Mouse (Mus musculus): ENCODE data around the gene Degs1. TPM values are rescaled to one million over a fixed set of nuclear protein-coding genes. Genes with fewer than 3 reads are reported as not detected.

The Degs1 gene
- total RNA-seq, 2 experiments from 2014 or later: 62.9 to 65.3 TPM

DNA sequence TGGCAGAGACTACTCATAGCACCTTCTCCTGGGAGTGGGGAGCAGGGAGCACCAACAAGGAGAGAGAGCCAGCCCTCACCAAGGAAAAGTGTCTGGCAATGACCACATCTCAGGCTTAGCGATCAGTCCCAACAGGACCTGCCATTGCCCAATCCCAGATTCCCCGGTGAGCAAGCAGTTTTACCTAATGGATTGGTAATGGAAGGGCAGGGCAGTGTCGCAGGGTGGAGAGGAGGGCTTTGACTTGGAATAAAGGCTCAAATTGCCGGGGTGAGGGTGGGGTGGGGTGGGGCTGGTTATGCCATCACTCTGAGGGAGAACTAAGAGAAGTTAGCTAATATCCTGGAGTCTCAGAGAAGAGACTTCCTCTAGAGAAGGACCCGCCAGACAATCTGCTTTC, 11.0 kb downstream of the Degs1 start:
- Histone ChIP-seq H3K4me3 (no peak overlapping the region), H3K27ac (no peak overlapping the region)
- DNase-seq (ENCODE audit: low spot score in 2 of 2): no peak
- no peak for TF ChIP-seq CTCF (conservative IDR thresholded peaks at IDR 0.05)

- no peak overlapping the region for H3K27ac ChIP-seq
- no peak for TF ChIP-seq CTCF (conservative IDR thresholded peaks at IDR 0.05)
- no peak for DNase-seq (ENCODE audit: low spot score in 2 of 2)
- no peak overlapping the region for H3K4me3 ChIP-seq
These were observed 11.5 kb downstream of the Degs1 start for GRCm38 (mm10) chr1:182271130-182271529.

- H3K4me3 ChIP-seq: no peak overlapping the region
- DNase-seq (ENCODE audit: low spot score in 2 of 2): no peak
- no peak for TF ChIP-seq CTCF (conservative IDR thresholded peaks at IDR 0.05)
- no peak overlapping the region for H3K27ac ChIP-seq
These were observed 14.3 kb downstream of the Degs1 start for GRCm38 (mm10) chr1:182268317-182268716.

DNA sequence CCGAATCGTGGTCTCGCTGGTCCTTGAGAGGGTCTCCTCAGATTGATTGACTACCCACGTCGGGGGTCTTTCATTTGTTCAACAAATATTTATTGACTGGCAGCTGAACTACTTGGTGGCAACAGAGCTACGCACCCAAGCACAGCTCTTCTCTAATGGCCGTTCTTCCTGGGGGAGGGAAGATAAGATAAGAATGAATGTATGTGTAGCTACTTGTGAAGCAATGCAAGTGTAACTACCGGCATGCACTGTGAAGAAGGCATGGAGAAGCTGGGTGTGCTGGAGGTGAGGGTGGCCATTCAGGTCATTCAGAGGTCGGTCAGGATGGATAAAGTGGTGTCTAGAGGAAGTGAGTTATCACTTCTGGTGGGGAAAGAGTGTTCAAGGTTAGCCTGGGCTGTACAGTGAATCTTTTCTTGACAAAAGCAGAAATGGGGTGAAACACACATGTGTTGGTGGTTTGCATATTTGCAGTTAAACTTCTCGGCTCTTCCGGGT, 16.5 kb downstream of the Degs1 start:
- Histone ChIP-seq H3K27ac (no peak overlapping the region), H3K4me3 (no peak overlapping the region)
- no peak for TF ChIP-seq CTCF (conservative IDR thresholded peaks at IDR 0.05)
- DNase-seq (ENCODE audit: low spot score in 2 of 2): no peak

GRCm38 (mm10) chr1:182256041-182256680, 26.4 kb downstream of the Degs1 start:
- no peak for DNase-seq (ENCODE audit: low spot score in 2 of 2)
- TF ChIP-seq CTCF (conservative IDR thresholded peaks at IDR 0.05): no peak
- Histone ChIP-seq H3K27ac (no peak overlapping the region), H3K4me3 (no peak overlapping the region)

GRCm38 (mm10) chr1:182255031-182255430, 27.6 kb downstream of the Degs1 start:
- DNase-seq (ENCODE audit: low spot score in 2 of 2): no peak
- H3K27ac ChIP-seq: no peak overlapping the region
- H3K4me3 ChIP-seq: no peak overlapping the region
- TF ChIP-seq CTCF (conservative IDR thresholded peaks at IDR 0.05): no peak

DNA sequence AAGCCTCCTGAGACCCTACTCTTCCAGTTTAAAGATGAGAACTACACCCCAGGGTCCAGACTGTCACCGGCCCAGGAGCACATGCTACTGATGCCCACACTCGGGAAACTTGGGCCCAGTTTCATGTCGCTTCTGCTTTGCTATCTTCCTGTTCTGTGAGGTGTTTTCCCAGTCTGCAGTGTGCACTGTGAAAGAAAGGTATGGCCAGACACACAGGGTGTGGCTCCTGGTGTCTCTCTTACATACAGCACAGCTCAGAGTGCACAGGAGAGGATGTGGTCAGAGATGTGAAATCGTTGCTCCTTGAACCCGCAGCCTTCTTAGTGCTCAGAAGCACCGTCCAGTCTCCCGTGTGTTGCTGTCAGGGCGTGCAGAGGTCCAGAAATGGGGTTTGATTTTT, 28.0 kb downstream of the Degs1 start:
- Histone ChIP-seq H3K4me3 (no peak overlapping the region), H3K27ac (no peak overlapping the region)
- TF ChIP-seq CTCF (conservative IDR thresholded peaks at IDR 0.05): no peak
- DNase-seq (ENCODE audit: low spot score in 2 of 2): no peak

DNA sequence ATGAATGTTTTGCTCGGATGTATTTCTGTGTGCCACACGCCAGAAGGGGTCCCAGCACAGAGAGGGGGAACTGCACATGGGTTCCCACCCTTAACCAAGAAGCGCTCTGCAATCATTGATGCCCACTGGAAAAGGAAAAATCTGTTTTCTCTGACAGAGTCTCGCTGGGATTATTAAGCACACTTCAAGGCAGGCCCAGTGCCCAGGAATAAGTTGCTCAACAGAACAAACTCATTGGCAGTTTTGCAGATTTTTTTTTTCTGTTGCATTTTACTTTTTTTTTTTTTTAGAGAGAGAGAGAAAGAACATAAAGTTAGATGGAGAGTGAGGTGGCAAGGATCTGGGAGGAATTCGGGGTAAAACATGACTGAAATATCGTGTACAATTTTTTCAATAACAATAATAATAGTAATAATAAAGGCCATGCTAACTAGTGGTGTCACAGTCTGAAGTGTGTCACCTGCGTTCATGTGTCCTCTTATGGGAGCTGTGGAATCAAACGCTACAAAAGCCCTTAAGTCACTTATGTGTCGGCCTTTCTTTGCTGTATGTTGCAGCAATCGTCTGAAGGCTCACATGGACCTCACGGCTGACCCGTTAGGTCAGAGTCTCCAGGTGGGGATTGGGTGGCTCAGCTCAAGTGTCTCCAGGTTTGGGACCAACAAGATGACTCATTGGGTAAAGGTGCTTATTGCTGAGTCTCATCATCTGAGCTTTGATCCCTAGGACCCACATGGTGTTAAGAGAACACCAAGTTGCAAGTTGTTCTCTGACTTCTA, 28.7 kb downstream of the Degs1 start:
- DNase-seq (ENCODE audit: low spot score in 2 of 2): no peak
- H3K4me3 ChIP-seq: no peak overlapping the region
- H3K27ac ChIP-seq: no peak overlapping the region
- TF ChIP-seq CTCF (conservative IDR thresholded peaks at IDR 0.05): no peak

GRCm38 (mm10) chr1:182252534-182253171, 30.0 kb downstream of the Degs1 start:
- TF ChIP-seq CTCF (conservative IDR thresholded peaks at IDR 0.05): no peak
- Histone ChIP-seq H3K27ac (no peak overlapping the region), H3K4me3 (no peak overlapping the region)
- no peak for DNase-seq (ENCODE audit: low spot score in 2 of 2)

- no peak overlapping the region for H3K27ac ChIP-seq
- TF ChIP-seq CTCF (conservative IDR thresholded peaks at IDR 0.05): no peak
- no peak for DNase-seq (ENCODE audit: low spot score in 2 of 2)
- no peak overlapping the region for H3K4me3 ChIP-seq
These were observed 31.9 kb downstream of the Degs1 start for GRCm38 (mm10) chr1:182250734-182251133.

- no peak overlapping the region for H3K4me3 ChIP-seq
- H3K27ac ChIP-seq: no peak overlapping the region
- DNase-seq (ENCODE audit: low spot score in 2 of 2): no peak
- no peak for TF ChIP-seq CTCF (conservative IDR thresholded peaks at IDR 0.05)
These were observed 33.3 kb downstream of the Degs1 start for GRCm38 (mm10) chr1:182249298-182249697.

- no peak for DNase-seq (ENCODE audit: low spot score in 2 of 2)
- no peak overlapping the region for H3K4me3 ChIP-seq
- no peak overlapping the region for H3K27ac ChIP-seq
- no peak for TF ChIP-seq CTCF (conservative IDR thresholded peaks at IDR 0.05)
These were observed 37.6 kb downstream of the Degs1 start for GRCm38 (mm10) chr1:182245003-182245402.

DNA sequence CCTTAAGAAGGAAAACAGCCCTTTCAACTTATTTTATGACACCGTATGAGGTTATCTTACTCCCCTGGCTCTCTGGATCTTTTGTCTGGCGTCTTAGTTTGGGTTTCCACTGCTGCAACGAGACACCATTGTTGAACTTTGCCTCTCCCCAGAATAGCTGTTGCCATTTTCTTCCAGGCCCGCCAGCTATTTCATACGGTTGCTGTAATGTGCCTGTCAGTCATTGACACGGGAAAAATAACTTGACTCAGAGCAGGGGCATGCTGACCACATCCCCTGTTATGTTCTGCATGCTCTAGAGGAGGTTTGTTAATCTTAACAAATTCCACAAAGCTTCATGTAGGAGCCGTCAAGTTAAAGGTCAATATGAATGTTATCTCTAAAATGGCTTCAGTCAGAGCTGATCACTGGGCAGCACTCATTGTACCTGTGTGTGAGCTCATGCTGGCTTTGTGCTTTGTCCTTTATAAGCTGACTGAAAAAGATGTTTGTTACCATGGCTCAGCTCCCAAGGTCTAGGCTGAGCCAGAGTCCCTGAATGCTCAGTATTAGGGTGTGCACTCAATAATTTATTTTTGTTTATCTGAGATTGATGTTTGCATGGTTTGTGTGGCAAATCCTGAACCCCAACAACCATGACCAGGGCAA, 44.4 kb downstream of the Degs1 start:
- no peak overlapping the region for H3K27ac ChIP-seq
- no peak for DNase-seq (ENCODE audit: low spot score in 2 of 2)
- H3K4me3 ChIP-seq: no peak overlapping the region
- TF ChIP-seq CTCF (conservative IDR thresholded peaks at IDR 0.05): no peak

Data from layer of hippocampus, adult 2 months (tissue).